Mouse (Mus musculus): ENCODE measurements around the gene Zap70. TPM values are rescaled to one million over a fixed set of nuclear protein-coding genes. Genes with fewer than 3 reads are reported as not detected.
"Not testable (repeated sequence)": the region's sequence is repeated elsewhere in the genome, so short reads cannot be mapped to it uniquely, and the experiment has no call there.

Gene Zap70
- total RNA-seq, 2 experiments from 2014 or later, result 2.3 TPM

DNA sequence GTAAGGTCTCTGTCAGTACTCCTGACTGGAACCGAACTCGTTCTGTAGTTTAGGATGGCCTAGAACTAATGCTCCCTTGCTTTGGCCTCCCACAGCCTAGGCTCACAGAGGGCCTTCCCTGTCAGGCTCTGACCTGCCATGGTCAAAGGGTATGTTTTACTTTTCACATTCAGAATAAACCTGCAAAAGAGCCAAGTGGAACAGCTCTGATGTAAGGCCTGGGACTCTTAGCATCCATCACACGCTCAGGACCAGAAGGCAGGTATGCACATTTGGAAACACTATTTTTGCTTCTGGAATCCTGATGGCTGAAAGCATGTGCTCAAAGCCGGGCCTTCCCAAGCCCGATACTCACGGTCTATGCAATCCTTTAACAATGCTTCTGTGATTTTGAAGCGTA, 50.2 kb downstream of the Zap70 start:
- intact Hi-C loops (cut with DNase I), result no loop called here
- DNase-seq (ENCODE audit: extremely low spot score in 1 of 2, low spot score in 2 of 2), result no peak

DNA sequence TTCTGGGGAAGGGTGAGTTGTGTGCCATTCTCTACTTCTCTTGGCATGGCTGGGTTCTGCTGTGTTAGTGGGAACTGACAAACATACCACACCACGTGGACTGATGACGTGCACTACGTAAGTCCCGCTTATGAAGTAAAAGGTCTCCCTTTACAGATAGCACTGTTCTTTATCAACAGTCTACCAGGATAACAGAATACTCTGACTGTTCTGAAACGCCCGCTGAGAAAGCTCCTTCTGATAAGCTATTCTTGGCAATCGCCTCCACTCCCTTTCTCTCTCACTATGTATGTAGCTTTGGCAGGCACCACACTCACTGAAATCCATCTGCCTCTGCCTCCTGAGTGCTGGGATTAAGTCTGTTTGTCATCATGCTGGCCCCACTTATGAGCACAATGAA, 51.8 kb downstream of the Zap70 start:
- intact Hi-C loops (cut with DNase I), result no loop called here
- peak in 1 of 2 experiments; percentile 76 for DNase-seq (ENCODE audit: extremely low spot score in 1 of 2, low spot score in 2 of 2)

GRCm38 (mm10) chr1:36814271-36814903, 52.8 kb downstream of the Zap70 start:
- no peak for DNase-seq (ENCODE audit: extremely low spot score in 1 of 2, low spot score in 2 of 2)
- intact Hi-C loops (cut with DNase I), result no loop called here

DNA sequence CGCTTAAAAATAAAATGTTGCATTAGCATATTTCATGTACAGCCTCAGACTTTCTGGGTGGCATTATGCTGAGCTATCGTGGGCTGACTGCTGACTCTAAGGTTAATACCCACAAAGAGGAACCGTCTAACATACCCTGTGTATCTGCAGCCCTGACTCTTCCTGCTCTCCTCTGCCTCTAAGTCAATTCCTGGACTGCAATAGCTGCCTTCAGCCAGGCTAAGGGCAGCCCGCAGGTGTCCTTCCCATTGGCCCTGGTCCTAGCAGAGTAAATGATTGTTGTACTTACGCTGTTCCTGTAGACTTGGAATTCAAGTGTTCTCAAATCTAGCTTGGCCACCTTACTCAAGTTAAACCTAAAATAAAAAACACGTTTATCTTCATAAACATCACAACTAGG, 53.6 kb downstream of the Zap70 start:
- intact Hi-C loops (cut with DNase I), result no loop called here
- no peak for DNase-seq (ENCODE audit: extremely low spot score in 1 of 2, low spot score in 2 of 2)

- DNase-seq (ENCODE audit: extremely low spot score in 1 of 2, low spot score in 2 of 2), result not testable (repeated sequence)
- intact Hi-C loops (cut with DNase I), result loop anchor here (10.0 kb wide), 1 partner anchor 113 kb away; no protein-coding TSS in a partner anchor
These were observed 60.3 kb downstream of the Zap70 start for GRCm38 (mm10) chr1:36821918-36822317.

GRCm38 (mm10) chr1:36824356-36824755, 62.8 kb downstream of the Zap70 start:
- intact Hi-C loops (cut with DNase I), result loop anchor here (10.0 kb wide), 1 partner anchor 110 kb away; no protein-coding TSS in a partner anchor
- DNase-seq (ENCODE audit: extremely low spot score in 1 of 2, low spot score in 2 of 2), result no peak

- no peak for DNase-seq (ENCODE audit: extremely low spot score in 1 of 2, low spot score in 2 of 2)
- intact Hi-C loops (cut with DNase I), result no loop called here
These were observed 69.6 kb downstream of the Zap70 start for GRCm38 (mm10) chr1:36830913-36831866.

Other genes starting within 250 kb of the Zap70 start
- 10 to 100 TPM; 30.3 to 34.1 TPM for gene Cnnm3, start 249.9 kb upstream of the Zap70 start, total RNA-seq (2021)
- gene Ankrd23, start 224.9 kb upstream of the Zap70 start, total RNA-seq (2021), result 1 to 10 TPM; 5.3 to 5.8 TPM
- gene Gm42417, start 222.4 kb upstream of the Zap70 start, total RNA-seq (2021), result under 1 TPM in 1 of 2 experiments, not detected in 1; 0.49 TPM
- gene Ankrd39, start 214.4 kb upstream of the Zap70 start, total RNA-seq (2021), result 10 to 100 TPM; 13.4 to 18.1 TPM
- 10 to 100 TPM; 20.9 to 27.4 TPM for gene Sema4c, start 203.4 kb upstream of the Zap70 start, total RNA-seq (2021)
- under 1 TPM in 1 of 2 experiments, not detected in 1; 0.69 TPM for gene Fam178b, start 78.6 kb upstream of the Zap70 start, total RNA-seq (2021)
- gene Cox5b, start 70.3 kb upstream of the Zap70 start, total RNA-seq (2021), result 100 to 1,000 TPM; 610 to 632 TPM
- gene 4933424G06Rik, start 51.6 kb upstream of the Zap70 start, total RNA-seq (2021), result under 1 TPM; 0.71 to 0.81 TPM
- gene Actr1b, start 47.4 kb upstream of the Zap70 start, total RNA-seq (2021), result 100 to 1,000 TPM; 202 to 213 TPM
- 10 to 100 TPM; 61.2 to 63.6 TPM for gene Tmem131, start 181.9 kb downstream of the Zap70 start, total RNA-seq (2021)